Mouse (Mus musculus) layer of hippocampus, adult 9-11 months (tissue): ENCODE measurements at regions not wholly inside any gene's neighbourhood (a gene's known extent, or its start where the extent isn't known, plus 50 kb on each side); places are given as distances from the start of the nearest gene placed in this dataset.

ENCODE experiments used
- DNase-seq: peaks from one replicate; pipeline ENCODE4 v3.0.0; 2022

GRCm38 (mm10) chr17:9981273-9981672 lies 311.8 kb upstream of the Pabpc6 start:
- no peak for DNase-seq

DNA sequence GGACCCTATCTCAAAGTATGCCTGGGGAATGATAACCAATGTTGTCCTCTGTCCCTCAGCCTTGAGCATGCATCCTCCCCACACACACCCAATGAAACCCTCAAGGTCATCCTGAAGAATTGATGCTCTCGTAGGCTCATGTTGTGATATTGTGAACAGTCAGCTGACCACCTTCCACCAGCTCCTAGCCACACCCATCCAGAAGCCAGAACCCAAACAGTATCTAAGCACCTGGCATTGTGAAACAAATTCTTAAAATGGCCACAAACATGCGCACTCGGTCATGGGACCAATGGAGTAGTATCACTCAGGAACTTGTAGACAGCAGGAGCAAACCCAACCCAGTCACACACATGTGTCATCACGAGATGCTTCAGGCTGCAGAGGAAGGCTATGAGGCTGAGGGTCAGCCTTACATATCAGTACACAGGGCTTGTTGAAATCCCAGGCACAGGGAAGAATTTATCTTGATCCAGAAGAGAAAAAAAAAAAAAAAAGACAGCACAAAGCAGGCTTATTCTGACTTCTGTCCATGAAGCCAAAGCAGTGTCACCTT lies 307.4 kb upstream of the Pabpc6 start:
- DNase-seq: no peak

GRCm38 (mm10) chr17:9975995-9976394 lies 306.5 kb upstream of the Pabpc6 start:
- no peak for DNase-seq

GRCm38 (mm10) chr17:9975153-9975552 lies 305.6 kb upstream of the Pabpc6 start:
- no peak for DNase-seq

- no peak for DNase-seq
Observed at GRCm38 (mm10) chr17:9967988-9968387, 298.5 kb upstream of the Pabpc6 start.

GRCm38 (mm10) chr17:9962893-9963436 lies 293.4 kb upstream of the Pabpc6 start:
- no peak for DNase-seq

GRCm38 (mm10) chr17:9948985-9949667 lies 279.6 kb upstream of the Pabpc6 start:
- DNase-seq: no peak

DNA sequence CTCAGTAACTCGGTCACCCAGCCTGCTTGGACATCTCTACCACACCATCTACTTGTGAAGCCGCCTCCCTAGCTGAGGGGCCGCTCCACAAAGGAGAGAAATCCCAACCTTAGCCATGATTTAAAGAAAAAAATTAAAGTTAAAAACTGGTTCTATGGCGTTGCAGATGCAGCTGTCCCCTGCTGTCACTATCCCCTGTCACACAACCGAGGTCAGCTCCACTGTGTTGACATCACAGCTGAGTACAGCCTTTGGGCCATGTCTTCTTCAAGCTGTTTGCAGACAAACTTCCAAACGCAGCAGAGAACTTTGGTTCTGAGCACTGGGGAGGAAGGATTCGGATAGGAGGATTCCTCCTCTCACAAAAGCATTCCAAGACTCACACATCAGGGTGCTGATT lies 278.1 kb upstream of the Pabpc6 start:
- DNase-seq: no peak

GRCm38 (mm10) chr17:9944513-9944912 lies 275.0 kb upstream of the Pabpc6 start:
- DNase-seq: no peak

DNA sequence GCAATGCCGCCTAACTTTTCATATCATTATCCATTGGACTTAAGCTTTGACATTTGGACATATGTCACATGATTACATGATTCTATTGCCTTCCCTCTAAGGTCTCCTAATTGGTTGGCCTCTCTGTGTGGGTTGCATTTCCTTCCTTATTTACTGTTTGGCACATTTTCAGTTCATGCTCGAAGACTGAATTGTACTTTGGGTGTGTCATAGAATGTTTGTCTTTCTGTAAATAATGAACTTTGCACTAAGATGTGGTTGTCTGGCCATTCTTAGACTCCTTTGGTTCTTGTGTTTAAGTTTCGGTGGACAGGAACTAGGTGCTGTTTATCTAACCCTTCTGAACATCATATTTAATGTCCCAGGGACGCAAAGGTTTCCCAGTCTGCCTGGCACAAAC lies 272.7 kb upstream of the Pabpc6 start:
- no peak for DNase-seq

- DNase-seq: no peak
Observed at GRCm38 (mm10) chr17:9939576-9939975, 270.1 kb upstream of the Pabpc6 start.

GRCm38 (mm10) chr17:9938426-9938825 lies 268.9 kb upstream of the Pabpc6 start:
- DNase-seq: no peak

DNA sequence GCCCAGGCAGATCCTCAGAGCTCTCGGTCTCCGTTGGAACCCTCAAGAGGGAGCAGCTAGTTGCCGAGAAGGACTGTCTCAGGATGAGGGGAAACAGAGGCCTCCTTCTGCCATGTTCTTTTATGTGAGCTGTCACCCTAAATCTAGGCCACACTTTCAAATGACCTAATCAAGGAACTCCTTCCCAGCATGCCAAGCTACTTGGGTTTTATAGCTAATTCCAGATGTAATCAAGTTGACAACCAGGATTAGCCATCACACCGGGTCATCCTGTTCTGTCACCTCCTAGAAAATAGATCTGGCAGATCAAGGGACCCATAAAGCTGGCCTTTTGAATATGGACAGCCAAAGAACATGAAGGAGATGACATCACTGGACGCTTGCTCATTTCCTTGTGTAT lies 267.7 kb upstream of the Pabpc6 start:
- DNase-seq: no peak

DNA sequence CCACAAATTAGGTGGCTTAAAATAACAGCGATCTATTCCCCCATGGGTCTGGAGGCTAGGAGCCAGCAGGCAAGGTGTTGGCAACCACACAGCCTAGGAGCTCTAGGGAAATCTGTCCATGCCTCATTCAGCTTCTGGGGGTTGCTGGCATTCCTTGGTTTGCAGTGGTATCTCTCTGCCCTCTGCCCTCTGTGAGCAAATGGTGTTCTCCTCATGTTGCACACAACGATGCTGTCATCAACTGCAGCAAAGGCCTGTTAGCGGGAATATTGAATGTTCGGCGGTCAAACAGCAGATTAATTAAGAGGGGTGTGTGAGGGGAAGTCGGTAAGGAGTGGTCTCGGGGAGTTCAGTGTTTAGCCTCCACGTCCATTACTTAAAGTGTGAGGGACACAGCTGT lies 262.7 kb upstream of the Pabpc6 start:
- DNase-seq: no peak

DNA sequence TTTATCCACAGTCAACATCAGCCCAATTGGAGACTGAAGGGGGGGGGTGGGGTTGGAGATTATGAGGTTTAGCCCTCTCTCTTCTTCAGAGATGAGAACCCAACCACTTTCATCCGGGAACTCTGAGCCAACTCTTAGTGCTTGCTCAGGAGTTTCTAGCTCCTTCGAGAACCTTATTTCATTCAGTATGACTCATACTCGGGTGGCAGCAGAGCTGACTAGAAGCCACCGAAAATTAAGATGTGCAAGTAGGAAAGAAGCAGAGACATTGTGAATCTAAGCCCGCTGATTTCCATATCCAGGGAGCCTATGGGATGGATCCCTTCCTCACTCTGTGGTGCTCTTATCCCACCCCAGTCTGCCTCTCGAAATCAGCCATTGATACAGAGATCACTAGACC lies 262.0 kb upstream of the Pabpc6 start:
- DNase-seq: no peak

- no peak for DNase-seq
Observed at GRCm38 (mm10) chr17:9929448-9930088, 260.1 kb upstream of the Pabpc6 start.

GRCm38 (mm10) chr17:9927724-9928123 lies 258.2 kb upstream of the Pabpc6 start:
- DNase-seq: no peak

DNA sequence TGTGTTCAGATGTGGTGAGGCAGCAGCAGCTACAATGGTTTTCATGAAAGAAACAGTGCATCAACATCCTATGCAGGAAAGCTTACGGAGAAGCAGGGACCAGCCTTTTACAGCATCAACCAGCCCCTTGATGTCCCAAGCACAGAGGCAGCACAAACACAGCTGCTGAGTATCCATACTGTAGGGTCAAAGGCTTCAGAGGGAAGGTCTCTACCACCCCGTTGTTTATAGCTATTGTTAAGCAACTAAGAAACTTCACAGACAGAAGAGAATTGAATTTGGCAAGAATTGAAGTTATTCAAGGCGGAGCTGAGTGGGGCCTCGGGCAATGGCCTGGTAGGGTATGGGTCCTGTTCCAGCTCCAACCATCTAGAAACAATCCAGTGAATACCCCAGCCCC lies 256.8 kb upstream of the Pabpc6 start:
- no peak for DNase-seq

- no peak for DNase-seq
Observed at GRCm38 (mm10) chr17:9921326-9921725, 251.8 kb upstream of the Pabpc6 start.

DNA sequence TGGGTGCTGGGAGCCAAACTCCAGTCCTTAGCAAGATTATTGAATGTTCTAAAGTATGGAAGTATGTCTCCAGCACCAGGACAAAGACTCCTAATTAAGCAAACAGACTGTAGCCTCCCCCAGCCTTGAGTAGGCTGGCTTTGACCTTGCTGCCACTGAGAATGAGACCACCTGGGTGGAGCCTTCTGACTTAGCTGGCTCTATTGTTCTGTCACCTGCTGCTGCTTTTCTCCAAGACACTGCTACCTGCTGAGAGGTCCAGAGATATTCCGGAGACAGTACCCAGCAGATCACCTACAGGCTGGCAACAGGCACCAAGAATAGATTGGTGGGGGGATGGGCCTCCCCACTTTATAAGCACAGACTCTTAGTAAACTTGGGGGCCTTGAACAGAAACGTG lies 247.5 kb upstream of the Pabpc6 start:
- DNase-seq: no peak

DNA sequence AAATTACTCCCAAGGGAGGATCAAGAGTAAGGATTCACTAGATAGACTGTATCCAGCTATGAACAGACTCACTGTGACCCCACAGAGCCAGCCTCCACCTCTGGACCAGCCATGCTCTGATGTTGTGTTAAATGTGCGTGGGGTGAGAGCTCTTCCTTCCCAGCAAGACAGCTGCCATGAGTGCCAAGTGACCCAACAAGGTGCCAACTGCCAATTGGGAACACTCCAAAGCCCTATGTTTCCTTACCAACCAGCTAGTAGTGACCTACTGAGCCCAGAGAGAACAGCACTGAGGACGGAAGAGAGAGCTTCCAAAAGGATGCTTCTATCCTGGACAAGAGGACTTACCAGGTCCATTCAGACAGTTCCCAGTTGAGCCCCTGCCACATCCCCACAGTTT lies 241.3 kb upstream of the Pabpc6 start:
- no peak for DNase-seq

- no peak for DNase-seq
Observed at GRCm38 (mm10) chr17:9907077-9907476, 237.6 kb upstream of the Pabpc6 start.

DNA sequence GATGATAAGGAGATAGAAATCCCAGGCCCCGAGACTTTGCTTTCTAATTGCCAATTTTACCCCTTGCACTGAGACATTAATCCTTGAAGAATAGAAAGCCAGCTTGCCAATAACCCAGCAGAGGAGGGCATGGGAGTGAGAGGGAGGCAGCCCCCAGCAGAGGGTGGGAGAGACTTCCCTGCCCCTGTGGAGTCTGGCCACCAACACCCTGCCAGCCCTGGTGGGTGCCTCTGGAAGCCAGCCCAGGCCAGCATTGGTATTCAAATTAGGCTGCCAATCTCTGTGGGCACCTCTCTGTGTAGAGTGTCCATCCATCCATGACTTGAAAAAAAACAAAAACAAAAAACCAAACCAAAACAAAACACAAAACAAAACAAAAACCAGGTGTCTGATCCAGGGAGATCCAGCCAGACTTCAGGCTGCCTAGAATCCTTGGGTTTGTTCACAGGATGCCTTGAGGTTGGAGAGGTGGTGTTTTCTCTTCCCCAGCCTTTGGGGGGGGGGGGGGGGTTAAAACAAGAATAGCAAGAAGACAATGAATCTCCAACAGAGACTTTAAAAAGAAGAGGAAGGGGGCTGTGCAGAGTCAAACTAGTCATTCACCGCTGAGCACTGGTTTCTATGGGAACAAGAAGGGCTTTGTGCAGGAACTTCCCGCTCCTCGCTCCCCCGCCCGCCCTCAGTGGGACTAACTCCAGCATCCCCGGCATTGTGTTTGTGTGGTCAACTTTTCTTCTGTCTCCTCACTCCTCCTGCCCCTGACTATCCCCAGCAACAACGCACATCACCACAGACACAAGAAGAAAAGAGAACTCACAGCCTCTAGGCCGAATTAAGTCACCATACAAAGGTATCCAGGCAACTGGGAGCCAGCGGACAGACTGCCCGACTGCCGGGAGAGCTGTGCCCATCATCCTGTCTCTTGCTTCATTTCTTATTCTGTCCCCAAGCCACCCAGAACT lies 236.3 kb upstream of the Pabpc6 start:
- DNase-seq: peak; percentile 77
